In the genomic region with DNA sequence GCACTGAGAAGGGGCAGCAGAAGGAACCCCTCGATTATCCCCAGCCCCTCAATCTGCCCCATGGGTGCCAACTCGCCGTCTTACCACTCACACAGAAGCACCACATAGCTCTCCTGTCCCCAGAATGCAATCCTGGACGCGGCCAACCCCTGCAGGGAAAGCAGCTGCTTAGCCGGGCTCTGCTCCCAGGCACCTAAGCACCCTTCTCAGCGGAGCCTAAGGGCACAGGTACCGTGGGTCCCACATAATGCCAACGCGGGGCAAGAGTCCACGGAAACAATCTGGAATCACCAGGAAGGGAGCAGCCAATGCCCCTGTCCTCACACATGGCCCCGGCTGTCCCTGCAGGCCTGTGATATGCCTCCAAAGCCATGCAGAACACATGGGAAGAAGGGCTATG, we compare ENCODE assay signal across 12 mouse cellular contexts.
"Had no signal": no experiment of that assay in that cellular context is flagged by ENCODE, and none has a peak within 500 bp of the region (broad histone marks: within the 10 kb centered on the region; RNA-seq: fewer than 3 reads in every experiment).

No protein-coding gene starts in this region.

- H3K9ac ChIP-seq: limb, embryonic 13.5 days; liver, embryonic 14.5 days had no signal

- DNase-seq: kidney, adult 9 months; kidney, postnatal 36 days; left cerebral cortex, postnatal 4 days; retina, postnatal 1 day; right cerebral cortex, postnatal 4 days; spleen, adult 18-20 months; thymus, adult 18-20 months; thymus, postnatal 14 days had no signal

- H3K27me3 ChIP-seq: limb, embryonic 13.5 days had no signal

- H3K4me3 ChIP-seq: limb, embryonic 13.5 days; myocyte had no signal

- H3K9me3 ChIP-seq: limb, embryonic 13.5 days had no signal

- H3K4me2 ChIP-seq: limb, embryonic 13.5 days had no signal

- H3K27ac ChIP-seq: kidney, postnatal 0 days; limb, embryonic 13.5 days; liver, embryonic 14.5 days had no signal

- H3K4me1 ChIP-seq: limb, embryonic 13.5 days had no signal
